Mouse (Mus musculus): ENCODE data around the gene Nanos1.

- TF ChIP-seq TAL1 (IDR thresholded peaks at IDR 0.05; ENCODE audit: low read length) (no peak), GATA1 (IDR thresholded peaks at IDR 0.05; ENCODE audit: low read length) (no peak)
These were observed 32.6 kb downstream of the Nanos1 start for GRCm38 (mm10) chr19:60788214-60788960.
